Mouse (Mus musculus): ENCODE data around the gene Ntng2.

- TF ChIP-seq MAX (IDR thresholded peaks at IDR 0.05) (no peak), USF1 (IDR thresholded peaks at IDR 0.05; ENCODE audit: low read depth) (no peak), CTCF (IDR thresholded peaks at IDR 0.05; ENCODE audit: control insufficient read depth, insufficient read depth, insufficient read length) (no peak), MYOD1 (IDR thresholded peaks at IDR 0.05; ENCODE audit: control insufficient read depth, insufficient read length, low read depth) (no peak), FOSL1 (IDR thresholded peaks at IDR 0.05; ENCODE audit: insufficient read depth, low read length, poor library complexity, severe bottlenecking) (no peak), CEBPB (IDR thresholded peaks at IDR 0.05; ENCODE audit: low read depth) (no peak), MYOG (IDR thresholded peaks at IDR 0.05; ENCODE audit: control insufficient read depth, extremely low read depth, insufficient read length) (no peak)
Measured at GRCm38 (mm10) chr2:29234002-29234401, 18.8 kb downstream of the Ntng2 start.

Data from C2C12 (cell line).